Mouse (Mus musculus) testis, adult 2 months (tissue): ENCODE results near the gene Sbf1. TPM values are rescaled to one million over a fixed set of nuclear protein-coding genes. Genes with fewer than 3 reads are reported as not detected.

Experiments used
- H3K27ac ChIP-seq: fragments of 200-500 bp; 2 replicates; pipeline ENCODE4 v1.5.1; 2012; ENCODE audit warnings: low read depth, low read length; ENCODE audit not compliant: control insufficient read depth, insufficient read depth
- H3K27me3 ChIP-seq: fragments of 200-500 bp; 2 replicates; pipeline ENCODE4 v1.6.1; 2012; ENCODE audit warnings: mild to moderate bottlenecking, low read length, moderate library complexity; ENCODE audit not compliant: control insufficient read depth, insufficient read depth
- H3K36me3 ChIP-seq: fragments of 200-500 bp; 2 replicates; pipeline ENCODE4 v1.6.1; 2012; ENCODE audit warnings: mild to moderate bottlenecking, low read length; ENCODE audit not compliant: control insufficient read depth, insufficient read depth
- H3K4me1 ChIP-seq: fragments of 200-500 bp; 2 replicates; pipeline ENCODE4 v1.6.1; 2012; ENCODE audit warnings: low read length; ENCODE audit not compliant: control insufficient read depth, insufficient read depth
- H3K4me3 ChIP-seq: fragments of 200-500 bp; 2 replicates; pipeline ENCODE4 v1.5.1; 2012; ENCODE audit warnings: low read depth, mild to moderate bottlenecking, low read length, moderate library complexity, mixed read lengths; ENCODE audit not compliant: control insufficient read depth
- CTCF ChIP-seq: fragments of 200-500 bp; IDR thresholded peaks from 2 replicates; pipeline ENCODE4 v1.5.1; 2012; ENCODE audit warnings: low read depth, mild to moderate bottlenecking, inconsistent platforms, low read length, moderate library complexity; ENCODE audit not compliant: control insufficient read depth, insufficient read depth, insufficient replicate concordance
- POLR2A ChIP-seq: fragments of 200-500 bp; IDR thresholded peaks from 2 replicates; pipeline ENCODE4 v1.6.1; 2012; ENCODE audit warnings: low read depth, mild to moderate bottlenecking, inconsistent platforms, low read length, moderate library complexity; ENCODE audit not compliant: control insufficient read depth
- polyA plus RNA-seq: library from polyadenylated mRNA; depleted of rRNA; stranded (reverse); fragments of >200 nt; gene quantifications from 2 replicates; pipeline ENCODE4 v1.2.3, GENCODE M21; 2012

The Sbf1 gene
- polyA plus RNA-seq, 1 experiment = 170 TPM

DNA sequence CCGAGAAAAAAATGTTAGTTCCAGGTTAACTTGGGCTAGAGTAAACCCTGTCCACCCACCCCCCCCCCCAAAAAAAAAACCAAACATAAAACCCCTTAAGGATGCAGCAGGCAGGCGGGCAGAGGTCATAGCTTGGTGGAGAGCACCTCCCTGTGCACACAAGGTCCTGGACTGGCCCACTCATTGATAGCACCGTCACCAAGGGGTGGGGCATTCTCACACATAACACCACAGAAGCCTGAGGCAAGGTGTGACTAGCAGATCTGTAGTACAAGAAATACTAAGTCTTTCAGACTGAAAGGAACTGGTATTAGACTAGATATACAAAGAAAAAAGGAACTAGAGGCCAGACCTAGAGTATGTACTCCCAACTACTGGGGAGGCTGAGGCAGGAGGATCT is 23.6 kb downstream of the Sbf1 start:
- Histone ChIP-seq H3K27me3 (no peaks in the 10 kb centered on the region), H3K4me3 (no peak overlapping the region), H3K4me1 (no peaks in the 10 kb centered on the region), H3K36me3 (peaks cover 7% of the 10 kb centered on the region), H3K27ac (no peak overlapping the region)
- TF ChIP-seq CTCF = no peak
- no peak for TF ChIP-seq POLR2A

DNA sequence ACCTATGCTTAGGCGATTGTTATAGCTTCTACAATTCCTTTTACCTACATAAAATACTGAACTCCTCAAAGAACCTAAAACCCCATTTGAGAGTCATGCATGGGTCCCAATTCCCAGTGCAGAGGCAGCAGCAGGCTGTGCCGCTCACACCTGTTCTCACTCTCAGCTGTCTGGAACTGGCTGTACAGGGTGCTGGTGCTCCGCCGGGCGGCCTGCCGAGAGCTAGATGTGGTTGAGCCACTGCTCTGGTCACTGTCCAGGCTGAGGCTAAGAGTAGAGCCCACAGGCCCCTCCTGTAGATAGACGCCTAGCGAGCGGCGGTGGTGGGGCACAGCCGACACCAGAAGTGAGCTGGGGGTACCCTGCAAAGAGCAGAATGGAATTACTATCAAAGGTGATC is 25.7 kb downstream of the Sbf1 start:
- no peaks in the 10 kb centered on the region for H3K4me1 ChIP-seq
- no peak overlapping the region for H3K27ac ChIP-seq
- no peaks in the 10 kb centered on the region for H3K27me3 ChIP-seq
- TF ChIP-seq POLR2A (no peak), CTCF (no peak)
- no peak overlapping the region for H3K4me3 ChIP-seq
- peaks cover 7% of the 10 kb centered on the region; the same call in 1 of the 2 replicates for H3K36me3 ChIP-seq

DNA sequence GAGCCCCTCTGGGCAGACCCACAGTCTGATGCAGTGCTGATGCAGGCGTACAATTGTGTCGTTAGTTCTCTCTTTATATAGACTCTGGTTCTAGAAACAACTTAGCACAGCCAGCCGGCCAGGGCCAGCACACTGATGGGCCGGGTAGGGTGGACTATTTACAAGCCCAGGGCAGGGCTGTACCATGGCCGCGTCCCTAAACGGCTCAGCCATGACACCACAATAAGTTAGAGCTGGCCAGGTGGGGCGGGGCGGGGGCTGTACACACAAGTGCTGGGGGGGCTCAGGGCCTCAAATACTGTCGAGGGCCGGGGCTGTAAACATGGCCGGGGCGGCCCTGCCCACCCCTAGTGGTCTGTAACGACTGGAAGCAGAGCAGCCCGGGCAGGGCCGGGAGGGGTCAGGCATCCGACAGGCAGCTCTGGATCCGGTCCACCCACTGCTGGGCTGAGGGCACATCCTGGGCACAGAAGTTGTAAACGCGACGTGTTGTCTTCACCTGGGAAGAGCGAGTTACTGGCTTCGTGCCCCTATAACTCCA is 26.8 kb downstream of the Sbf1 start:
- TF ChIP-seq POLR2A = no peak
- no peak for TF ChIP-seq CTCF
- H3K36me3 ChIP-seq = peaks cover 7% of the 10 kb centered on the region; the same call in 1 of the 2 replicates
- no peaks in the 10 kb centered on the region for H3K4me1 ChIP-seq

DNA sequence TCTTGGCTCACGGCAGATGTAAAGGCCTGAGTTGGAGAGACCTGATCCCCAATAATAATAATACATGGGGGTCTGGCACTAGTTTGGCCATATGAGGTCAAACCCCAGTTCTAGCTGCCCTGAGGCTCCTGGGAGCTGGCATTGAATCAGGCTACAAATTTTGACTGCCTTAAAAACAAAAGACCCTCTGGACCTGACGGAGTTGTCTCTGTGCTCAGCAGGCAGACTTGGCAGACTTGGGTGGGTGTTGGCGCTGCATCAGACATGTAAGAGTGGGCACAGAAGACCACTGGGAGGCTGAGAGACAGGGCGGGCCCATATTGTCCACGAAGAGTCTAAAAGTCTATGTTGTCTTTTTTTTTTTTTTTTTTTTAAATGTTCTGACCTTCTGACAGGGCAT is 28.5 kb downstream of the Sbf1 start:
- Histone ChIP-seq H3K27ac (no peak overlapping the region), H3K27me3 (no peaks in the 10 kb centered on the region), H3K4me3 (no peak overlapping the region), H3K36me3 (peaks cover 7% of the 10 kb centered on the region; the same call in 1 of the 2 replicates), H3K4me1 (no peaks in the 10 kb centered on the region)
- no peak for TF ChIP-seq POLR2A
- no peak for TF ChIP-seq CTCF

More for the DNA sequence above, 26.8 kb downstream of the Sbf1 start:
- H3K27ac ChIP-seq = no peak overlapping the region
- H3K4me3 ChIP-seq = no peak overlapping the region
- H3K27me3 ChIP-seq = no peaks in the 10 kb centered on the region

DNA sequence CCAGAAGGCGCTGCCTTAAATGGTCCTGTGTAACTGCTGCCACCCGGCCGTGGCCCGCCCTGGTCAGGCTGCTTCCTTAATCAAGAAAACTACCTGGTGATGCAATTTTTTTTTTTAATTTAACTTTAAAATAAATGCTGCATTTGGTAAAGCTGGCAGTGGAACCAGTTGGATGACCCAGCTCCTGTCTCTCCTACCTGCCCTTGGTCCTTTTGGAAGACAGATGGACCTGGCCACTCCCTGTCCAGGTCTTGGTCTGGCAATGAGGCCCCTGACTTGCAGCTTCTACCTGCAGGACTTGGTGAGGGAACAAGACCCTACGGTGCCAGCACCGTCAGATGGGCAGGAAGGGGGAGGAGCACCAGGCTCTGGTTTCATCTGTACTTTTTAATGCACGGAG is 29.0 kb downstream of the Sbf1 start:
- no peak overlapping the region for H3K27ac ChIP-seq
- H3K4me1 ChIP-seq = no peaks in the 10 kb centered on the region
- H3K27me3 ChIP-seq = no peaks in the 10 kb centered on the region
- H3K36me3 ChIP-seq = peaks cover 7% of the 10 kb centered on the region; the same call in 1 of the 2 replicates
- no peak overlapping the region for H3K4me3 ChIP-seq
- TF ChIP-seq CTCF = no peak
- no peak for TF ChIP-seq POLR2A

DNA sequence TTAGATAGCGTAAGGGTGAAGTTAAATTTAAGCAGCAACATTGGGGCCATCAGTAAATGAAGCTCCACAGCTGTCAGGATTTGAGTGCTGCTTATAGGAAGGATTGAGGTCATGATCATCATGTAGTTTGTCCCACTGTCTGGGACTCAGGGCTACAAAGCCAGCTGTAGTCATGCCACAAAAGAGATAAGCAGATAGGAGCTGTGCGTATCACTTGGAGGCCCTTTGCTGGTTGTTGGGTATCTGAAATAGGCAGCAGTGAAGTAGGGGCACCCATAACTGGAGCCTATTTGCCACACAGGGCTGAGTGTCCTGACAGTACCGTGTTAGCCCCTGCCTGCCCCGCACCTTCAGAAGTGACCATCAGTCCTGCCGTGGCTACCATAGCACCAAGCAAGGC is 29.6 kb downstream of the Sbf1 start:
- TF ChIP-seq POLR2A = no peak
- Histone ChIP-seq H3K4me3 (no peak overlapping the region), H3K27me3 (no peaks in the 10 kb centered on the region), H3K27ac (no peak overlapping the region), H3K4me1 (no peaks in the 10 kb centered on the region), H3K36me3 (peaks cover 7% of the 10 kb centered on the region; the same call in 1 of the 2 replicates)

DNA sequence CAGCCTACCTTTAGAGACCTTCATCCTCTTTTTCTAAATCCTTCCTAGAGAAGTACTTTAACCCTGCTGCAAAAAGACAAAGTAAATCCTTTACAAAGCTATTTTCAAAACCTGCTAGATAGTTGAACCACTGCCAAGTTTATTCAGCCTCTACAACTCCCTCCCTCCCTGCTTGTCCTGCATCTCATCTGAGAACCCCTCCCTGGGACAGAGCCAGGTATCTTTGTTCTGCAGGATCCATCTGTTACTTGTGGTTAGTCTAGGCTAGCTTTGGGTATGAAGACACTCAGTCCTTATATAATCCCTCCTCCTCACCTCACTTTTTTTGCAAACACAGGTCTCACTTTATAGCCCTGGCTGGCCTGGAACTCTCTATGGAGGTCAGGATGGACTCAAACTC is 30.1 kb downstream of the Sbf1 start:
- H3K4me3 ChIP-seq = no peak overlapping the region
- H3K27ac ChIP-seq = no peak overlapping the region
- H3K27me3 ChIP-seq = no peaks in the 10 kb centered on the region
- peaks cover 7% of the 10 kb centered on the region; the same call in 1 of the 2 replicates for H3K36me3 ChIP-seq
- no peak for TF ChIP-seq CTCF
- TF ChIP-seq POLR2A = no peak
- no peaks in the 10 kb centered on the region for H3K4me1 ChIP-seq

DNA sequence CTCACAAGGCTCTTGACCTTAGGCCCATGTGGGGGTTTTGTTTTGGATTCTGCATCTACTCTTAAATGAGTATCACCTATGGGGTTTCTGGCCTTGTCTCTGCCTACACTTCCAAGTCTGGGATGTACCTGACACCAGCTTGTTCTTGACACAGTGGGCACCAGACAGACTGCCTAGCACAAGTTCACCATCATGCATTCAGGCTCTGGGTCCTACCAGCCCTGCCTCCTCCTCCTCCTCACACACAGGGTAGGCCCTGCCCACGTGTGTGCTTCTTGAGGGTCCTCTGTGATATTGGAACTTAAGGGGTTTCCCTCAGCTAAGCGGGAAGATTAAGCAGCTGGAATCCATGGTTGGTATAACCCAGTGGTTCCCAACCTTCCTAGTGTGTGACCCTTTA is 31.0 kb downstream of the Sbf1 start:
- Histone ChIP-seq H3K27me3 (no peaks in the 10 kb centered on the region), H3K4me3 (no peak overlapping the region), H3K4me1 (no peaks in the 10 kb centered on the region), H3K36me3 (peaks cover 3% of the 10 kb centered on the region; the same call in 1 of the 2 replicates), H3K27ac (no peak overlapping the region)
- TF ChIP-seq POLR2A (no peak), CTCF (no peak)
